Mouse (Mus musculus): ENCODE results near the gene Cep250. TPM values are rescaled to one million over a fixed set of nuclear protein-coding genes. Genes with fewer than 3 reads are reported as not detected.

The Cep250 gene
- polyA plus RNA-seq, 1 experiment from 2014 or later = 17.6 TPM

GRCm38 (mm10) chr2:155941697-155942442, 14.4 kb upstream of the Cep250 start:
- peak; percentile 84 for ATAC-seq (ENCODE audit: low read depth)
- Histone ChIP-seq H3K9ac (ENCODE audit: low read length) (no peak overlapping the region), H3K4me3 (ENCODE audit: low read length) (no peak overlapping the region), H3K36me3 (ENCODE audit: control insufficient read depth, insufficient read depth, low read length) (no peaks in the 10 kb centered on the region), H3K27ac (ENCODE audit: low read length) (0 out of 2 replicates have a peak overlapping the region, but pooled peaks have one; percentile 10), H3K4me1 (replicated peaks; ENCODE audit: control insufficient read depth, insufficient read depth, low read length) (peaks cover 11% of the 10 kb centered on the region; the same call in 1 of the 2 replicates), H3K4me2 (ENCODE audit: low read depth, low read length) (no peak overlapping the region), H3K27me3 (ENCODE audit: control insufficient read depth, insufficient read depth, low read depth, low read length) (no peaks in the 10 kb centered on the region; the same call in 1 of the 2 replicates), H3K9me3 (ENCODE audit: control insufficient read depth, low read length) (no peaks in the 10 kb centered on the region)
- WGBS = 57% methylated on average over 40 of the region's 40 CpGs

GRCm38 (mm10) chr2:155943463-155943862, 12.8 kb upstream of the Cep250 start:
- peaks cover 17% of the 10 kb centered on the region for H3K4me1 ChIP-seq (replicated peaks; ENCODE audit: control insufficient read depth, insufficient read depth, low read length)
- no peak for ATAC-seq (ENCODE audit: low read depth)
- H3K9ac ChIP-seq (ENCODE audit: low read length) = peak overlapping the region; percentile 16; the same call in 1 of the 2 replicates
- no peaks in the 10 kb centered on the region for H3K36me3 ChIP-seq (ENCODE audit: control insufficient read depth, insufficient read depth, low read length)
- WGBS = 11% methylated on average over 8 of the region's 8 CpGs
- H3K9me3 ChIP-seq (ENCODE audit: control insufficient read depth, low read length) = no peaks in the 10 kb centered on the region
- H3K27me3 ChIP-seq (ENCODE audit: control insufficient read depth, insufficient read depth, low read depth, low read length) = no peaks in the 10 kb centered on the region; the same call in 1 of the 2 replicates
- no peak overlapping the region for H3K4me3 ChIP-seq (ENCODE audit: low read length)
- H3K27ac ChIP-seq (ENCODE audit: low read length) = no peak overlapping the region
- H3K4me2 ChIP-seq (ENCODE audit: low read depth, low read length) = no peak overlapping the region; the same call in 1 of the 2 replicates

DNA sequence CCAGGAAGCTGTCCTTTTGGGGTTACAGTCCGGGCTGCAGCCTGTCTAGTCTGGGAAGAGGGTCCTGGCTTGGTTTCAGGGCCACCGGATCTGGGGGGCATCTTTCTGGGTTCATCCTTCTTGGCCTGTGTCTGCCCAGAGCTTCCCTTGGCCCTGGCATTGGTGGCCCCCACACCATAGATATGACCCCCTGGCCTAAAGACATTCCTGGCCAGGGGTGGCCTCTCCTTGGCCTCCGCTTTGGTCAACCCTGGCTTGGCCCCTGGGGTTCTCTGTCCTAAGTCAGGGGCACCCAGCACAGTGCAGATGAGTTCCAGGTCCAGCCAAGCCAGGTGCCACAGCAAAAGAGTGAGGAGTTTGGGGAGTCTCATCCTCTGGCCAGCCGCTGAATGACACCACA, 11.6 kb upstream of the Cep250 start:
- Histone ChIP-seq H3K9me3 (ENCODE audit: control insufficient read depth, low read length) (no peaks in the 10 kb centered on the region), H3K4me2 (ENCODE audit: low read depth, low read length) (peak overlapping the region; percentile 13; the same call in 1 of the 2 replicates), H3K27ac (ENCODE audit: low read length) (no peak overlapping the region), H3K9ac (ENCODE audit: low read length) (no peak overlapping the region), H3K4me1 (replicated peaks; ENCODE audit: control insufficient read depth, insufficient read depth, low read length) (peaks cover 17% of the 10 kb centered on the region), H3K36me3 (ENCODE audit: control insufficient read depth, insufficient read depth, low read length) (no peaks in the 10 kb centered on the region), H3K4me3 (ENCODE audit: low read length) (no peak overlapping the region), H3K27me3 (ENCODE audit: control insufficient read depth, insufficient read depth, low read depth, low read length) (peaks cover 3% of the 10 kb centered on the region; the same call in 1 of the 2 replicates)
- no peak for ATAC-seq (ENCODE audit: low read depth)
- 68% methylated on average over 4 of the region's 4 CpGs for WGBS

DNA sequence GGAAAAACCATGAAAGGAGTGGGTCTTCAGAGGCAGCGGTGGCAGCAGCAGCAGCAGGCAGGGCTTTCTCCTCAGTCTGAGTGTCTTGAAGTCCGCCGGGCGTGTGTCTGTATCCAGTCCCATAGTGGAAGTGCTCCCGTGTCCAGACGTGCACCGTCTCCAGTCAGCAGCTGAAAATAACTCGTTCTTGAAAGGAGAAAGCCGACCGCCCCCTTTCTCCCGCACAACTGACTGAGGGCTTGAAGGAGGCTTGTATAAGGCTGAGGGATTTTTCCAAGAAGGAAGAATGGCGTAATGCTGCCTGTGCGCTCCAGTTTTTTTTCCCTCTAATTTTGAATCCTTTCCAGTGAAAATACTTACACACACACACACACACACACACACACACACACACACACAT, 11.1 kb upstream of the Cep250 start, which contains the start of gene Gdf5:
Gene Gdf5, minus strand, starts transcription at position 244 of the 400 bp plus-strand sequence.
- peak within 1 kb of the TSS; percentile 11; the same call in 1 of the 2 replicates for H3K9ac ChIP-seq (ENCODE audit: low read length)
- no peak within 1 kb of the TSS for H3K27ac ChIP-seq (ENCODE audit: low read length)
- H3K4me2 ChIP-seq (ENCODE audit: low read depth, low read length) = peak within 1 kb of the TSS; percentile 13; the same call in 1 of the 2 replicates
- H3K4me1 ChIP-seq (replicated peaks; ENCODE audit: control insufficient read depth, insufficient read depth, low read length) = peaks cover 17% of the 10 kb centered on the region
- no peak within 1 kb of the TSS for H3K4me3 ChIP-seq (ENCODE audit: low read length)
- no peak for ATAC-seq (ENCODE audit: low read depth)
- H3K27me3 ChIP-seq (ENCODE audit: control insufficient read depth, insufficient read depth, low read depth, low read length) = peaks cover 7% of the 10 kb centered on the region
- no peaks in the 10 kb centered on the region for H3K36me3 ChIP-seq (ENCODE audit: control insufficient read depth, insufficient read depth, low read length)
- H3K9me3 ChIP-seq (ENCODE audit: control insufficient read depth, low read length) = no peaks in the 10 kb centered on the region
- WGBS = 34% methylated on average over 13 of the region's 13 CpGs

GRCm38 (mm10) chr2:155945580-155945979, 10.7 kb upstream of the Cep250 start:
- ATAC-seq (ENCODE audit: low read depth) = no peak
- no peaks in the 10 kb centered on the region for H3K36me3 ChIP-seq (ENCODE audit: control insufficient read depth, insufficient read depth, low read length)
- no peak overlapping the region for H3K27ac ChIP-seq (ENCODE audit: low read length)
- H3K9ac ChIP-seq (ENCODE audit: low read length) = no peak overlapping the region
- H3K4me3 ChIP-seq (ENCODE audit: low read length) = no peak overlapping the region
- no peaks in the 10 kb centered on the region for H3K9me3 ChIP-seq (ENCODE audit: control insufficient read depth, low read length)
- peaks cover 17% of the 10 kb centered on the region for H3K4me1 ChIP-seq (replicated peaks; ENCODE audit: control insufficient read depth, insufficient read depth, low read length)
- peaks cover 7% of the 10 kb centered on the region for H3K27me3 ChIP-seq (ENCODE audit: control insufficient read depth, insufficient read depth, low read depth, low read length)
- H3K4me2 ChIP-seq (ENCODE audit: low read depth, low read length) = no peak overlapping the region
- WGBS = 53% methylated on average over 5 of the region's 5 CpGs

GRCm38 (mm10) chr2:155946069-155946468, 10.2 kb upstream of the Cep250 start:
- Histone ChIP-seq H3K4me1 (replicated peaks; ENCODE audit: control insufficient read depth, insufficient read depth, low read length) (peaks cover 17% of the 10 kb centered on the region), H3K27ac (ENCODE audit: low read length) (no peak overlapping the region), H3K4me2 (ENCODE audit: low read depth, low read length) (no peak overlapping the region), H3K9me3 (ENCODE audit: control insufficient read depth, low read length) (no peaks in the 10 kb centered on the region), H3K9ac (ENCODE audit: low read length) (no peak overlapping the region), H3K4me3 (ENCODE audit: low read length) (no peak overlapping the region), H3K36me3 (ENCODE audit: control insufficient read depth, insufficient read depth, low read length) (no peaks in the 10 kb centered on the region), H3K27me3 (ENCODE audit: control insufficient read depth, insufficient read depth, low read depth, low read length) (peaks cover 7% of the 10 kb centered on the region)
- 3% methylated on average over 7 of the region's 7 CpGs for WGBS
- no peak for ATAC-seq (ENCODE audit: low read depth)

GRCm38 (mm10) chr2:155946499-155946898, 9.8 kb upstream of the Cep250 start:
- Histone ChIP-seq H3K4me1 (replicated peaks; ENCODE audit: control insufficient read depth, insufficient read depth, low read length) (peaks cover 16% of the 10 kb centered on the region), H3K4me3 (ENCODE audit: low read length) (no peak overlapping the region), H3K27ac (ENCODE audit: low read length) (no peak overlapping the region), H3K36me3 (ENCODE audit: control insufficient read depth, insufficient read depth, low read length) (no peaks in the 10 kb centered on the region), H3K27me3 (ENCODE audit: control insufficient read depth, insufficient read depth, low read depth, low read length) (peaks cover 7% of the 10 kb centered on the region), H3K9ac (ENCODE audit: low read length) (no peak overlapping the region), H3K4me2 (ENCODE audit: low read depth, low read length) (no peak overlapping the region), H3K9me3 (ENCODE audit: control insufficient read depth, low read length) (no peaks in the 10 kb centered on the region)
- WGBS = 33% methylated on average over 4 of the region's 4 CpGs
- ATAC-seq (ENCODE audit: low read depth) = no peak

GRCm38 (mm10) chr2:155947390-155948002, 8.8 kb upstream of the Cep250 start:
- no peak overlapping the region for H3K4me2 ChIP-seq (ENCODE audit: low read depth, low read length)
- no peak overlapping the region for H3K27ac ChIP-seq (ENCODE audit: low read length)
- H3K9me3 ChIP-seq (ENCODE audit: control insufficient read depth, low read length) = no peaks in the 10 kb centered on the region
- 25% methylated on average over 5 of the region's 5 CpGs for WGBS
- H3K27me3 ChIP-seq (ENCODE audit: control insufficient read depth, insufficient read depth, low read depth, low read length) = peaks cover 7% of the 10 kb centered on the region
- no peak overlapping the region for H3K4me3 ChIP-seq (ENCODE audit: low read length)
- no peaks in the 10 kb centered on the region for H3K36me3 ChIP-seq (ENCODE audit: control insufficient read depth, insufficient read depth, low read length)
- H3K4me1 ChIP-seq (replicated peaks; ENCODE audit: control insufficient read depth, insufficient read depth, low read length) = peaks cover 11% of the 10 kb centered on the region
- ATAC-seq (ENCODE audit: low read depth) = no peak
- H3K9ac ChIP-seq (ENCODE audit: low read length) = no peak overlapping the region

- H3K27ac ChIP-seq (ENCODE audit: low read length) = no peak overlapping the region
- peaks cover 7% of the 10 kb centered on the region for H3K27me3 ChIP-seq (ENCODE audit: control insufficient read depth, insufficient read depth, low read depth, low read length)
- no peak overlapping the region for H3K9ac ChIP-seq (ENCODE audit: low read length)
- H3K4me2 ChIP-seq (ENCODE audit: low read depth, low read length) = no peak overlapping the region
- no peak for ATAC-seq (ENCODE audit: low read depth)
- no peaks in the 10 kb centered on the region for H3K36me3 ChIP-seq (ENCODE audit: control insufficient read depth, insufficient read depth, low read length)
- no peaks in the 10 kb centered on the region for H3K9me3 ChIP-seq (ENCODE audit: control insufficient read depth, low read length)
- H3K4me3 ChIP-seq (ENCODE audit: low read length) = no peak overlapping the region
- peaks cover 8% of the 10 kb centered on the region for H3K4me1 ChIP-seq (replicated peaks; ENCODE audit: control insufficient read depth, insufficient read depth, low read length)
- 39% methylated on average over 6 of the region's 6 CpGs for WGBS
These were observed 6.9 kb upstream of the Cep250 start for GRCm38 (mm10) chr2:155949362-155949761.
